Mouse (Mus musculus): ENCODE data around the gene Gm10134.

- TF ChIP-seq CTCF (IDR thresholded peaks at IDR 0.05; ENCODE audit: low read depth): no peak
- no peak for TF ChIP-seq EP300 (IDR thresholded peaks at IDR 0.05; ENCODE audit: low read depth)
Measured at GRCm38 (mm10) chr2:28549157-28549556, 43.3 kb downstream of the Gm10134 start.
